Mouse (Mus musculus) erythroblast, embryonic 14.5 days (primary cell): ENCODE measurements around the gene Nrarp.

ENCODE experiments used
- GATA1 ChIP-seq: IDR thresholded peaks from 2 replicates; pipeline ENCODE4 v1.6.1; 2012; ENCODE audit warnings: low read length, inconsistent platforms, mixed read lengths
- TAL1 ChIP-seq: IDR thresholded peaks from 3 replicates; pipeline ENCODE4 v1.6.1; 2012; ENCODE audit warnings: low read length, inconsistent platforms, mixed read lengths

- TF ChIP-seq GATA1, result no peak
- no peak for TF ChIP-seq TAL1
Measured at GRCm38 (mm10) chr2:25193330-25193770, 12.8 kb downstream of the Nrarp start.
